Mouse (Mus musculus): ENCODE measurements around the gene Tut4.

Tut4 gene

DNA sequence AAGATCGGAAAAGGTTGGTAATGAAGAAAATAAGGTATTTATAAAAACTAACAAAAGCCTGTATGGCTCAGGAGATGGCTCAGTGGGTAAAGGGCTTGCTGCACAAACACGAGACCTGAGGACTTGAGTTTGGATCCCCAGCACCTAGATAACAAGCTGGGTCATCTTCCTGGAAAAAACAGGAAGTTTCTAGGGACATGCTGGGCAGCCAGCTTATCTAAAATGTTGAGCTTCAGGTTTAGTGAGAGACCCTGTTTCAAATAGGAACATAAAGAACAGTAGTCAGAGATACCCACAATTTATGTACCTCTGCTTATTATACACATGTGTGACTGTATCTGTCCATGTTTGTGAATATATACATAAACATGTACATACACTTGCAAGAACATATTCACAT lies 43.8 kb downstream of the Tut4 start:
- DNase-seq (ENCODE audit: low spot score in 2 of 2) = no peak

DNA sequence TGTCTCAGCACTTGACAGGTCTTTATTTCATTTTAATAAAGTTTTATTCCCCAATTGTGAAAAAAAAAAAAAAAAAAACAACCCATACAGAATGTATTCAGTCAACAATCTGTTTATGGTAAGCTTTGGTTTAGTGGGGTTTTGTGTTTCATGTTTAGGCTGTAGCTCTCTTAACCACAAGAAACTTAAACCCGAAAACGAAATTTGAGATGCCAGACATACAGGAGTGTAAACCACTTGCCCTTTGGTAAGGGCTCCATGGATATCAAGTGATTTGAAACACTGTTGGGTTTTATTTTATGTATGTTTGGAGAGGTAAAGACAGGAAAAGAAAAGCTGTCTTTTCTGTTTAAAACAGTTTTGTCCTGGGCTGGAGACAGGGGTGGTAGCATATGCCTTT lies 80.5 kb downstream of the Tut4 start:
- no peak for DNase-seq (ENCODE audit: low spot score in 2 of 2)

DNA sequence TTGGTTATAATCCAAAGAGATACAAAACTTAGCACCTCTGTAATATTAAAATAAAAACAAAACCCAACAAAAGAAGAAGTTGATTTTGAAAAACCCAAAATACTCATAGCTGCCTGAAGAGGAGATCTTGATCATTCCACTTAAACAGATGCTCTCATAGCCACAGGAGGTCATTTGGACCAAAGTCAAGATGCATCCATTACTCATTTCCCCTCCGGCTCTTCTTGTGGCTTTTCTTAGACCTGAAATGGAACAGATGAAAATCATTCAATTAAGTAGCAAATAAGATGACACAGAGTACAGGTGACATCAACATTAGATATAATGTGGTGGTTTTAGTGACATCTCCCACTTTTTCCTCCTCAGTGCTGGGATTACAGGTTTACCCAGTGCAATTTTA lies 105.8 kb downstream of the Tut4 start:
- no peak for DNase-seq (ENCODE audit: low spot score in 2 of 2)

DNA sequence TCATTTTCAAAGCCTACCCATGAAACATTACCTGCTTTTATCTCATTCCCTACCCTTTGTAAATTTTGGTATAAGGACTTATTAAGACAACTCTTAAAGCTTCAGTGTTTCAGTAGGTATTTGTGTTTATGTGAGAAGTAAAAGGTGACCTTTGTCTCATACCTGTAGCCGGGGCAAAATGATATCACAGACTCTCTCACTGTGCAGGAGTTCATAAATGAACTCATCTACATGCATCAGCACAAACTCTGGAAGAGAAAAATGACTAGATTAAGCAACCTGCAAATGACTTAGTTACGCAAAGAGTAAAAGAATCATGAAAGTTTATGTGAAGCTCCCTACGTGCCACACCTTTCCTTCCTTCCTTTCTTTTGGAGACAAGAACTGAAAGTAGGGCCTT lies 113.4 kb downstream of the Tut4 start:
- no peak for DNase-seq (ENCODE audit: low spot score in 2 of 2)

DNA sequence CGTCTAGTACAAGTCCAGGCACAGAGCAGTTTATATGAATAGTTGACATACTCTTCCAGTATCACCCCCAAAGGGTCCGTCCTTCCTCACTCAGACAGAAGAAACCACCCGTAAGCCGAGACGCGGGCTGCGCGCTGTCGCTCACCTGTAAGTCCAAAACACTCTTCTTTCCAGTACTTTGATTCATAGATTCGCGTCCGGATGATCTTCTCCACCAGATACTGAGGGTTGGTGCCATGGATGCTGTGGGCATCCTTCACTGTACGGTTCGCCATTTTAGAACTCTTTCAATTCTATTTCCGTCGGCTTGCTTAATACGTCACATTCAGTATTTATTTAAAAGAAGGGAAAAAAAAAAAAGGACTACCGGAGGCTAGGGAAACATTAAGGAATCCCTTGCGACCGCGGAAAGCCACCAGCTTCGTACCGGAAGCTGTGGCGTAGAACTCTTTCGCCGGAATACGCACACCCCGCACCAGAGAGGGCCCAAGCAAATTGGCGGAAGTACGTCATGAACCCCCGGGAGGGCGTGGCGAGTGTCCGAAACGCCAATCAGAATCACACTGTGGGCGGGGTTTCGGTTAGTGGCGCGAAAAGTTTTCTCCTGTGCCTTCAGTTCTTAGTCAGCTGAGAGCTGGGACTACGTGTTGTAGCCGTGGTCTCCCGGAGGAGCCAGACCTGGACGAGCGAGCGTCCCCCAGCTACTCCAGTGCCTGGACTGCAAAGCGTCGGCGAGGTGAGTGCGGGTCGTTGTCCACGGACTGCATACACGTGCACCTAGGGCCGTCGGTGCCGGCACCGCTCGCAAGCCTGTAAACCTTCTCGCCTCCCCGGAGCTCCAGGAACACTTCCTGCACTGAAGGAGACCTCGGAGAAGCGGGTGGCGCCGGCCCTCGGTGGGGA lies 119.9 kb downstream of the Tut4 start, which contains the start of the genes Prpf38a and Orc1:
Prpf38a (minus strand) TSS at position 497 of the 903 bp plus-strand sequence.
Orc1 (plus strand) TSS at position 584 of the 903 bp plus-strand sequence.
- DNase-seq (ENCODE audit: low spot score in 2 of 2) = peak; percentile 98

DNA sequence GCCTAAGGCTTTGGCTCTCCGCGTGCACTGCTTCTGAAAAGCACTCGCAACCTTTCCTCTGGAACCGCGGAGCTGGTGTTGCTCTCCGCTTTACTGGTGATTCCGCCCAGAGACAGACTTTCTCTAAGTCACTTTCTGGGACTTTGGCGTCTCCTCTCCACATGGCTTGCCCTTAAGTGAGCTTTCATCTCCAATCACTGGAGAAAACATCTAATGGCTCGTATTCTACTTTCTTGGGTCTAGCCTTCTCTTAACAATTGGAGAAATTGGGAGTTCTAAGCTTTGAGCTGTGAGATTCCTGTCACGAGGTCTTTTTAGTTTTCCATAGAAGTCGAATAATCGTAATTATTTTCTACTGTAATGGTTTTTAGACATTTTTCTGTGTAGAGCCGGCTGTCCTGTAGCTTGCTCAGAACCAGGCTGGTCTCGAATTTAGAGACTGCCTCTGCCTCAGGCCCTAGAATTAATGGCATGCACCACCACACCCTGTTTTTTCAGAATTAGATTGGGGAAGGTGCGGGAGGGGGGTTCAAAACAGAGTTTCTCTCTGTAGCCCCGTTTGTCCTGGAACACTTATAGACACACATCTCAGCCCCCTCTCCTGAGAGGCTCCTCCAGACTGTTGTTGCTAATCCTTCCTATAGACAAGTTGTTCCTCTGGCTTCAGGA lies 120.7 kb downstream of the Tut4 start:
- no peak for DNase-seq (ENCODE audit: low spot score in 2 of 2)

DNA sequence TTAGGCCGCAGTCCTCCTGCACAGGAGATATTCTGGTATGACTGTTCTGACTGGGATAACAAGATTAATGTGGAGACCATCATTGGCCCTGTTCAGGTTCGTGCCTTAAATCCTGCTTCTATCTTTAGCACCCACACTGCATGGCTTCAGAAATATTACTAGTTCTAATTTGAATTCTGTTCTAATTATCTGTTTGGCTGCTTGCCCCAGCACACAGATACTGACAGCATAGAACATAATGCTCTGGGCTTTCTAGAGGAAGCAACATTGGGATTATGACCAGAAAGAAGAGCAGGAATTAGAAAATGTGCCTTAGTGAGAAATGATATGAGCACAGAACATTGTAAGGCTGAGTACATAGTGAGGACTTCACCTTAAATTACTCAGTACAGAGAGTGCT lies 134.2 kb downstream of the Tut4 start:
- no peak for DNase-seq (ENCODE audit: low spot score in 2 of 2)

DNA sequence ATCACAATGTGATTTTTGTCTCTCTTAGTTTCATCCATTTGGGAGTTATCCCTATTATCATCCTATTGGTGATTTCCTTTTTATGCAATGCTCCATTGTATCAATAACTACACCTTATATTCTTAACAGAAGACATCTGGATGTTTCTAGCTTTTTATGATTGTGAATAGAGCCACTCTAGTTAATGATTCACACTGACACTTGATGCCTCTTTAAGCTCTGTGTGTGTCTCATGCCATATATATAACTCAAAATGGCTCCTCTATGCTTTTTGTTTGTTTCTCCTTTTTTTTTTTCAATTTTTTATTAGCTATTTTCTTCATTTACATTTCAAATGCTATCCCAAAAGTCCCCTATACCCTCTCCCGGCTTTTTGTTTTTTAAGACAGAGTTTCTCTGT lies 136.6 kb downstream of the Tut4 start:
- no peak for DNase-seq (ENCODE audit: low spot score in 2 of 2)

DNA sequence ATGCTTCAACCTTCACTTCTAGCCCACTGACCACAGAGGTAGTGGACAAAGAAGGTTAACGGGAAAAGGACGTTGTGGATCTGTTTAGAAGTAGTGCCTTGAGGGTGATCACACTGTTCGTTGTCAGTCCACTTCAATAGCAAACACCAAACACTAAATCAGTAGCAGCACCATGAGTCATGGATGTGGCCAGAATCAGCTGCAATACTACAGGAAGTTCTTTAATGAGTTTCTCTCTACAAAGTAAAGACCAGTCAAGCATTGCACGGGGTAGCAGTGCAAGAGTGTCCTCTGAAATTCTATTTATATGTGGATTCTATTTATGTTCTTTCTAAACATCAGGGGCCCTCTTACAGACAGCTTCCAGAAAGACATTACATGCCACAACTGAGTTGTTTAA lies 139.1 kb downstream of the Tut4 start:
- DNase-seq (ENCODE audit: low spot score in 2 of 2) = no peak

DNA sequence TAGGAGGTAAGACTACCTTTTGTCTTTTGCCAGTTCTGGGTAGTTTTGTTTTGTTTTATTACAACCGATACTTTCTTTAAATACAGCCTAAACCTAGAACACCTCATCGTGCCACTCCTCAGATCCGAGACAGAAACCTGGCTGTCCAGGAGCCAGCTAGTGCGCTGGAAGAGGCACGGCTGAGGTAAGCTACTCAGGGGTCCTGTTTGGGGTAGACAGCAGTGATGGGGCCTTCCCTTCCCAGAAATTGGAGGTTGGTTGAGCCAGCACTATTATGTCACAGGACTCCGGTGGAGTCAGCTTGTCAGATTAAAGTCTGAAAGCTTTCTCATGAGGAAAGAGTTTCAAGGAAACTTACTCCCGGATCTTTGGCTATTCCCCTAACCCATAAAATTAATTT lies 142.6 kb downstream of the Tut4 start:
- DNase-seq (ENCODE audit: low spot score in 2 of 2) = no peak

DNA sequence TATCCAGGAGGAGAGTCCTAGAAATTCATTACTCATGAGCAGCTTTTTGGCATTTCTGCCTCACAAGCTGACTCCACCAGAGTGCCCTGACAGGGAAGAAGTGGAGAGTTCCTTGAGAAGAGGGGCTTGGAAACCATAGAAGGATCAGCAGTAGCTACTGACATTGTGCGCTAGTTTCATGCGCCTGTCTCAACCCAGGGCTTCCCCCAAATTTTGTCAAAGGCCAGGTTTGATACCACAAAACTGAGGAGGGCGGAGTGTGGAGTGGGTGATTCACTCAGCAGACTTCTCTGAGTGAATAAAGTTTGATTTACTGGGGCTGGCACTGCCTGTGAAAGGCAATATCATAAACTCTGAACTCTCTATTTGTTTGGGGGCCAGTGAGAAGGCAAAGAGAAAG lies 149.4 kb downstream of the Tut4 start:
- no peak for DNase-seq (ENCODE audit: low spot score in 2 of 2)

Measured in spleen, postnatal 4 days (tissue).